Mouse (Mus musculus) mouse embryonic stem cell (cell line): ENCODE measurements around the gene Slc9b1.

Source experiments
- in situ Hi-C, 2 experiments: fragments of 300-500 bp; cut with MboI; formaldehyde crosslinking; loops; 1 replicate in 1 of 2; 3 replicates in 1 of 2; pipeline ENCODE4 v1.14.3; 2019 to 2020; ENCODE audit warnings: low sequenced_read_pairs in 2 of 2, low pct_unique_long_range_greater_than_20kb in 1 of 2, mixed read lengths in 1 of 2; ENCODE audit not compliant: unreplicated experiment in 1 of 2

Gene Slc9b1

GRCm38 (mm10) chr3:135422232-135422855 lies 74.5 kb downstream of the Slc9b1 start:
- in situ Hi-C loops, result no loop called here

GRCm38 (mm10) chr3:135422856-135423607 lies 75.2 kb downstream of the Slc9b1 start:
- in situ Hi-C loops, result no loop called here

- in situ Hi-C loops, result no loop called here
Measured at GRCm38 (mm10) chr3:135423608-135424212, 75.9 kb downstream of the Slc9b1 start, which contains the start of gene Cisd2. Gene Cisd2 (minus strand): TSS chr3:135423925.

- in situ Hi-C loops, result no loop called here
Measured at GRCm38 (mm10) chr3:135436901-135437616, 89.2 kb downstream of the Slc9b1 start.

GRCm38 (mm10) chr3:135437758-135438495 lies 90.1 kb downstream of the Slc9b1 start, which contains the start of gene Ube2d3:
Gene Ube2d3 (plus strand): TSS chr3:135438149.
- in situ Hi-C loops, result no loop called here

GRCm38 (mm10) chr3:135438531-135438912 lies 90.7 kb downstream of the Slc9b1 start:
- in situ Hi-C loops, result no loop called here

GRCm38 (mm10) chr3:135438913-135439531 lies 91.2 kb downstream of the Slc9b1 start:
- in situ Hi-C loops, result no loop called here

GRCm38 (mm10) chr3:135439651-135440050 lies 91.8 kb downstream of the Slc9b1 start:
- in situ Hi-C loops, result no loop called here

GRCm38 (mm10) chr3:135440221-135440620 lies 92.4 kb downstream of the Slc9b1 start:
- in situ Hi-C loops, result no loop called here

GRCm38 (mm10) chr3:135440621-135441020 lies 92.8 kb downstream of the Slc9b1 start:
- in situ Hi-C loops, result no loop called here

- in situ Hi-C loops, result no loop called here
Measured at GRCm38 (mm10) chr3:135444930-135445329, 97.1 kb downstream of the Slc9b1 start.
